Mouse (Mus musculus) hindbrain, embryonic 13.5 days (tissue): Measurements from ENCODE around the gene Dapl1. TPM values are rescaled to one million over a fixed set of nuclear protein-coding genes. Genes with fewer than 3 reads are reported as not detected.

Experiments
- ATAC-seq: fragments of 200-750 bp; cut with Nextera tagmentation; 2 replicates; pipeline ENCODE4 v1.8.0; 2017; ENCODE audit warnings: moderate TSS enrichment; ENCODE audit not compliant: low FRiP score
- H3K27ac ChIP-seq: fragments of 300-500 bp; sonication (generic); 2 replicates; pipeline ENCODE4 v1.5.1; 2015; ENCODE audit warnings: inconsistent platforms, mild to moderate bottlenecking, moderate library complexity
- H3K27me3 ChIP-seq: fragments of 300-500 bp; sonication (generic); 2 replicates; pipeline ENCODE4 v1.6.1; 2015; ENCODE audit warnings: mild to moderate bottlenecking, inconsistent platforms
- H3K36me3 ChIP-seq: fragments of 300-500 bp; sonication (generic); 2 replicates; pipeline ENCODE4 v1.6.1; 2015; ENCODE audit warnings: mild to moderate bottlenecking, inconsistent platforms
- H3K4me1 ChIP-seq: fragments of 300-500 bp; sonication (generic); replicated peaks from 2 replicates; pipeline ENCODE4 v1.6.1; 2015; ENCODE audit warnings: inconsistent platforms
- H3K4me2 ChIP-seq: fragments of 300-500 bp; sonication (generic); 2 replicates; pipeline ENCODE4 v1.6.1; 2015; ENCODE audit warnings: inconsistent platforms, mild to moderate bottlenecking, moderate library complexity
- H3K4me3 ChIP-seq: fragments of 300-500 bp; sonication (generic); 2 replicates; pipeline ENCODE4 v1.5.1; 2015; ENCODE audit warnings: mild to moderate bottlenecking, inconsistent platforms
- H3K9ac ChIP-seq: fragments of 300-500 bp; sonication (generic); 2 replicates; pipeline ENCODE4 v1.6.1; 2015; ENCODE audit warnings: mild to moderate bottlenecking, inconsistent platforms
- H3K9me3 ChIP-seq: fragments of 300-500 bp; sonication (generic); 2 replicates; pipeline ENCODE4 v1.6.1; 2016; ENCODE audit warnings: inconsistent platforms
- WGBS: fragments of 180-500 bp; shearing (Covaris S2); methylation state at CpG from one replicate; pipeline ENCODE4 v1.1.7; 2015; 5-methylcytosine and 5-hydroxymethylcytosine counted together
- polyA plus RNA-seq: library from polyadenylated mRNA; unstranded; fragments of >200 nt; fragmentation: Nextera tagmentation; extraction: Ambion mirVana; gene quantifications from 2 replicates; pipeline ENCODE4 v1.2.1, GENCODE M21; 2015

Gene Dapl1
- polyA plus RNA-seq = 1.6 TPM in 1 of 2 replicates, not detected in the other

DNA sequence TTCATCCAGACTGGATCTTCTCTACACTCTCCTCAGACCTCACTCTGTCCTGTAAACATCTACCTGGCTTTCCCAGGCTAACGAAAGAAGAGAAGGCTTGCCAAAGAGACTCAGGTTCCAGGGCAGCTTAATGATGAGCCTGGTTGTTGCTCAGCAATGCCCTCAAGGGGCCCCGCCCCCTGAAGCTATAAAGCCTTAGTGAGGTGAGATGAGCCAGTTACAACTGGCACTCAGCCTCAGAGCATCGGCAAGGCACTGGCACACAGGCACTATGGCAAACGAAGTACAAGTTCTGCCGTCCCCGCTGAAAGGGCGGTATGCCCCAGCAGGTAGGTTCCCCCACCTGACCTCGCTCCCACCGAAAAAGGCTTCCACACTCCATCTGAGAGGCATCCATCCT is at the start of gene Dapl1:
Dapl1 (plus strand) TSS at position 216 of the 400 bp plus-strand sequence.
- 67% methylated on average over 9 of the region's 9 CpGs for WGBS
- no peak within 1 kb of the TSS for H3K9ac ChIP-seq
- peak; percentile 32; the same call in 1 of the 2 replicates for ATAC-seq
- H3K4me2 ChIP-seq = no peak within 1 kb of the TSS
- 0 out of 2 replicates have a peak, but pooled peaks cover 3% of the 10 kb centered on the region for H3K27me3 ChIP-seq
- no peak within 1 kb of the TSS for H3K27ac ChIP-seq
- peaks cover 18% of the 10 kb centered on the region for H3K4me1 ChIP-seq
- no peaks in the 10 kb centered on the region for H3K9me3 ChIP-seq
- no peaks in the 10 kb centered on the region for H3K36me3 ChIP-seq
- no peak within 1 kb of the TSS for H3K4me3 ChIP-seq

DNA sequence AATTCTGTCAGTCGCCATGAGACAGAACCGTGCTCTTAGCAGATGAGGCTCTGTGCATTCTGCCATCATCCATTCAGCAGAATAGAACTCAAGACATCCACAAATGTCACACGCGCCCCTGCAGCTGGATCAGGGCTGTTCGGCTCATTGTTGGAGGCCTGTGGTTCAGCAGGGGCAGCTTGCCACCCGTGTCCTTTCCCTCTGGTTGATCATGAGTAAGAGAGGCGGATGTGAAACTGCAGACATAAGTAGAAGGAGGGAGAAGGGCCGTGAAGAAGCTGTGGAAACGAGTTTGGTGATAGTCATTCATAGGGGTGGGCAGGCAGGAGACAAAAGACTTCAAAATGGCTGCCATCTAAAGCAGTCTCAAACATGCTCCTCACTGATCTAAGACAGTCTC is 49.6 kb upstream of the Dapl1 start:
- WGBS = 93% methylated on average over 9 of the region's 9 CpGs
- Histone ChIP-seq H3K4me3 (no peak overlapping the region), H3K4me1 (peaks cover 6% of the 10 kb centered on the region; the same call in 1 of the 2 replicates), H3K9ac (no peak overlapping the region), H3K4me2 (no peak overlapping the region), H3K27me3 (no peaks in the 10 kb centered on the region), H3K9me3 (no peaks in the 10 kb centered on the region), H3K27ac (no peak overlapping the region), H3K36me3 (no peaks in the 10 kb centered on the region)
- ATAC-seq = no peak

DNA sequence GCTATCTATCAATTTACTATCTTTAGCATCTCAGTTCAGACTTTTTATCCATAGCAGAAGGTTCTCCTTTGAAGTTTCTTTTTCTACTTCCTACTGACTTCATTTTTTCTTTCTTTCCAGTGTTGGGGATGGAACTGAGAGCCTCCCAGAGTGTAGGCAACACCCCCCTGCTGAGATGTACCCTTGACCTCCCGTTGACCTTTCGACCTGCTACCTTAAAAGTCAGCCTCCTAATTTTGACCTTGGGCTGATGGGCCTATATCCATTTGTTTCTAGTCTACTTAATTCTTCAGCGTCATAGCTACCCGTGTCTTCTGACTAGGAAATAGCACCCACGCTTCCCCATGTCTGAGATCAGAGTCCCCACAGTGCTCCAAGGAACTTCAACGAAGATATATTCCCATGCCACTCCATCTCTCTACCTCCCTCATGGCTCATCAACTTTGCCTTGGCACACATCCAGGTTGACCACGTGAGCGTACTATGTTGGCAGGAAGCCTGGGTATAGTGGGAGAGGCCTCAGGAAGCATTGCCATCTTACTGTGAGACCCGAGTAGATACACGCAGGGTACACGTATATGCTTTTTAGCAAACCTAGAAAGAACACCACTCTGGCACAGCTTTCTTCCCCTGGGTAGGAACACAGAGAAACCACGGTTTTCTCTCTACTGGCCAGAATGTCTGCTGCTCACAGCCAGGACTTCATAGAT is 46.6 kb upstream of the Dapl1 start:
- H3K4me1 ChIP-seq = peaks cover 6% of the 10 kb centered on the region; the same call in 1 of the 2 replicates
- H3K4me2 ChIP-seq = peak overlapping the region; percentile 32
- H3K4me3 ChIP-seq = no peak overlapping the region
- 58% methylated on average over 12 of the region's 12 CpGs for WGBS
- H3K9ac ChIP-seq = no peak overlapping the region
- no peaks in the 10 kb centered on the region for H3K27me3 ChIP-seq
- peak overlapping the region; percentile 14; the same call in 1 of the 2 replicates for H3K27ac ChIP-seq
- no peaks in the 10 kb centered on the region for H3K36me3 ChIP-seq
- ATAC-seq = peak; percentile 77
- H3K9me3 ChIP-seq = no peaks in the 10 kb centered on the region

DNA sequence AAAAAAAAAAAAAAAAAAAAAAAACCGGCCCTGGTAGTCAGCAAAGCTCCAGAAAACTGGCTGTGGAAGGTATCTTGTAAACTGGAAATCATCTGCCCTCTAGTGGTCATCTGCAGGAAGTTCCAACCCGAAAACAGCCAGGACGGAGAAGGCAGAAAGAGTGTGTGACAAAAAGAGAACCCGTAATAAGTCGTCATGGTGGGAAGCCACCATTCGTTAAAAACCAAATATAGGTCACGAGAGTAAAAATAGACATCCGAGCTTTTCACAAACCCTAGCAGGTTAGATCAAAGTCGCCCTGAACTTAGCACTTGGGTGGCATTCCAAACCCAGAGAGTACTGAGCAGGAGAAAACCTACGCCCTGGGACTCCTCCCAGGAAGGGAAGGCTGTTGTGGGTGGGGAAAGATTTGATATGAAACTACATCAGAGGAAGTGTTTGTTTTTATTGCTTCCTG is 45.9 kb upstream of the Dapl1 start:
- H3K9me3 ChIP-seq = no peaks in the 10 kb centered on the region
- no peak overlapping the region for H3K27ac ChIP-seq
- peaks cover 6% of the 10 kb centered on the region; the same call in 1 of the 2 replicates for H3K4me1 ChIP-seq
- ATAC-seq = no peak; the same call in none of the 2 replicates
- peak overlapping the region; percentile 32; the same call in 1 of the 2 replicates for H3K4me2 ChIP-seq
- H3K4me3 ChIP-seq = no peak overlapping the region
- H3K36me3 ChIP-seq = no peaks in the 10 kb centered on the region
- 22% methylated on average over 10 of the region's 10 CpGs for WGBS
- H3K27me3 ChIP-seq = no peaks in the 10 kb centered on the region
- H3K9ac ChIP-seq = no peak overlapping the region

DNA sequence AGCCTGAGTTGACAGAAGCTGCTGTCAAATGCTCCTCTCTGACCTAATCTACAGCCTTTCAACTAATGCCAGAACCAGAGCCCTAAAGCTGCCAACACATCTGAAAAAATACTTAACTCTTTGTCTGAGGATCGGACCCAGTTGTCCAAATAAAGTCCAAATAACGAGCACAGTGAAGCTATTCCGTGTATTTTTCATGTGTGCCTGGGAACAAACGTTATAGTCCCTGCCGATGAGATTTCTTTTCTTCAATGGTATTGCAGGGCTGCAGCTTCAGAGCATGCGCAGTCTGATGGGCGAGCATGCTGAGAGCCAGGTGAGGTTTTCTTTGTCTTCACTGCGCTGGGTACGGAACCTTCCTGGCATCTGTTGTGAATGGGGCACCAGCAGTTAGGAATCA is 44.6 kb upstream of the Dapl1 start:
- H3K27ac ChIP-seq = no peak overlapping the region
- WGBS = 81% methylated on average over 9 of the region's 9 CpGs
- H3K4me1 ChIP-seq = peaks cover 6% of the 10 kb centered on the region; the same call in 1 of the 2 replicates
- no peak for ATAC-seq
- H3K9me3 ChIP-seq = no peaks in the 10 kb centered on the region
- no peak overlapping the region for H3K4me3 ChIP-seq
- H3K9ac ChIP-seq = no peak overlapping the region
- no peak overlapping the region for H3K4me2 ChIP-seq
- H3K27me3 ChIP-seq = no peaks in the 10 kb centered on the region
- H3K36me3 ChIP-seq = no peaks in the 10 kb centered on the region

DNA sequence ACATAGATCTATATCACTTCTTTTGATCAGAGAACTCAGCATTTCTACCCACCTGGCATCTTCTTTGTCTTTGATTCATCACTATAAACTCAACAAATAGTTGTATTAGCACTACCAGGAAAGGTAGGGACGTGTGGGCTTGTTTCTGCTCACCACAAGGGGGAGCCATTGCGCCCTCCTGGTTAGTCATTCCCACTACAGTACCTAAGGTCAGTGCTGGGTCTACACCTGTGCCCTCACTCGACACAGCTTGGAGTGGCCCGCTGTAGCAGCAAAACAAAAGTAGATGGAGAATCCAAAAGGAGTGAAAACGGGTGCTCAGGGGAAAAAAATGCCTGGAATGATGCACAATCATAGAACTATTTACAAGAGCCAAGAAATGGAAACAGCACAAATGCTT is 44.0 kb upstream of the Dapl1 start:
- H3K36me3 ChIP-seq = no peaks in the 10 kb centered on the region
- no peak overlapping the region for H3K27ac ChIP-seq
- no peak overlapping the region for H3K9ac ChIP-seq
- WGBS = 34% methylated on average over 5 of the region's 5 CpGs
- H3K4me2 ChIP-seq = no peak overlapping the region
- no peaks in the 10 kb centered on the region for H3K9me3 ChIP-seq
- H3K4me1 ChIP-seq = peaks cover 6% of the 10 kb centered on the region; the same call in 1 of the 2 replicates
- ATAC-seq = no peak
- H3K27me3 ChIP-seq = no peaks in the 10 kb centered on the region
- H3K4me3 ChIP-seq = no peak overlapping the region

DNA sequence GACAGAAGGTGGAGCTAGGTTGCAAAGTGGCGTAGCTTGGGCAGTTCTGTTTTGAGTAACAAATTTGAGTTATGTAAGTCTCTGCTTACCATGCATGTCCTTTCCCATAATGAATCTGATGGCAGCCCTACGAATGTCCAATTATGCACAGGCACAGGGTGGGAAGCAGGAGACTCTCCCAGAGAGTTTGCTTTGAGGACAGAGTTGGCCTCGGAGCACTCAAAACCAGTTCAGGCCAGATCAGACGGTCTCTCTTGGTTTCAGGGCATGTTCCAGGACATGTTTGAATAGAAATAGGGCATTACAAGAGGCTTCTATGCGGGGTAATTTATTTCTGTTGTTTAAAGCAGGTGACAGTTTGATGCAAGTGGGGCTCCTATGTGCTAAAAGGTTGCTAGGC is 42.8 kb upstream of the Dapl1 start:
- WGBS = 87% methylated on average over 5 of the region's 5 CpGs
- Histone ChIP-seq H3K4me3 (no peak overlapping the region), H3K9me3 (no peaks in the 10 kb centered on the region), H3K36me3 (no peaks in the 10 kb centered on the region), H3K27ac (no peak overlapping the region), H3K27me3 (no peaks in the 10 kb centered on the region), H3K4me2 (no peak overlapping the region), H3K4me1 (peaks cover 6% of the 10 kb centered on the region; the same call in 1 of the 2 replicates), H3K9ac (no peak overlapping the region)
- no peak for ATAC-seq

DNA sequence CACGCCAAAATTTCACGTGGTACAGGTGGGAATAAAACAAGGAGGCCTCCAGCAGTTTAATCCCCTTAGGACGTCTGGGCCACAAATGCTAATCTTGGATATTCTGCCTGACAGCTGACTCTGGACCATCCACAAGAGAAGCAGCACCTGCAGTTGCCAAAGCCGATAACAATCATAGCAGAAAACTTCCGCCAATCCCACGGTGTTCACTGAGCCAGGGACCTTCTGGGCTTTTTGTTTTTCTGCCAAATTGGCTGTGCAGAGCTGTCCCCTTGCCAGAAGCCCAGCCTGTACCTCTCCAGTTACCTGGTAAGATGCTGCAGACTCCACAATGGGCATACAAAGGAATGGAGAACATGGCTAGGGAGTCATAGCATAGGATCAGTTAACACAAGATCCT is 37.8 kb upstream of the Dapl1 start:
- no peak overlapping the region for H3K4me2 ChIP-seq
- H3K9ac ChIP-seq = no peak overlapping the region
- WGBS = 70% methylated on average over 6 of the region's 6 CpGs
- no peak overlapping the region for H3K27ac ChIP-seq
- no peaks in the 10 kb centered on the region for H3K9me3 ChIP-seq
- no peaks in the 10 kb centered on the region for H3K4me1 ChIP-seq
- H3K4me3 ChIP-seq = no peak overlapping the region
- no peaks in the 10 kb centered on the region for H3K27me3 ChIP-seq
- H3K36me3 ChIP-seq = no peaks in the 10 kb centered on the region
- ATAC-seq = no peak

DNA sequence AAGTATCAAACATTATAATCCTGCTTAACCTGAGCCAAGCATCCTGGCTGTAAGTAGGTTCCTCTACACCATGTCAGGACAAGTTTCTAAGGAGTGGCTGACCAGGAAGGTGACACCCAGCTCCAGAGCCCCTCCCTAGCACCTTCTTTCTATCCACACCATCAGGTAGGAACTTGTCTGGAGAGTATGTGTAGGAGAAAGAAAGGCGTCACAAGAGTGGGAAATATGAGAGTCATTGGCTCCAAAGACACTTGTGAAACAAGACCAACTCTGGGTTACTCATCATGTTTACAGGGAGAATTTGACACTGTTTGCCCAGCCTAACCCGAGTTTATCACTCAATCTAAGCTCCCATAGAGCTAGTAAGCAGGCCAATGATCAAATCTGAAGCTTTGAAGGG is 36.7 kb upstream of the Dapl1 start:
- H3K9me3 ChIP-seq = no peaks in the 10 kb centered on the region
- 76% methylated on average over 2 of the region's 2 CpGs for WGBS
- no peak overlapping the region for H3K27ac ChIP-seq
- no peak overlapping the region for H3K4me3 ChIP-seq
- no peak overlapping the region for H3K4me2 ChIP-seq
- ATAC-seq = no peak
- H3K27me3 ChIP-seq = no peaks in the 10 kb centered on the region
- H3K36me3 ChIP-seq = no peaks in the 10 kb centered on the region
- H3K4me1 ChIP-seq = no peaks in the 10 kb centered on the region
- no peak overlapping the region for H3K9ac ChIP-seq

DNA sequence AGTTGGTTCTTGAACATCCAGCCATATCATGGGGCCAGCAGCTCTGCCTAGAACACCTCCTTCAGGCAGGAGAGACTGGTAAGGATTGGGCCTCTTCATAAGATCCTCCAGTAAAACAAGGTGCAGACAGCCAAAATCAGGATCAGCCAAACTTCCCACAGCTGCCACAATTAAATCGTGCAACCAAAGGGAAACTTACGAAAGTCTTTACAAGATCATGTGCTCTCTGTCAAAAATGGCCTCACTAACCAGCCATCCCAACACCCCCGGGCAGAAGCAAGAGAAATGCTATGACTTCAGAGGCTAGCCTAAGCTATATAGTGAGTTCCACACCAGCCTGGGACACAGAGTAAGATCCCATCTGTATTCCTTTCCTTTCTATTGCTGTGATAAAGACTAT is 35.9 kb upstream of the Dapl1 start:
- H3K27me3 ChIP-seq = no peaks in the 10 kb centered on the region
- H3K9me3 ChIP-seq = no peaks in the 10 kb centered on the region
- 98% methylated on average over 3 of the region's 3 CpGs for WGBS
- no peaks in the 10 kb centered on the region for H3K36me3 ChIP-seq
- H3K27ac ChIP-seq = no peak overlapping the region
- no peaks in the 10 kb centered on the region for H3K4me1 ChIP-seq
- H3K4me3 ChIP-seq = no peak overlapping the region
- H3K4me2 ChIP-seq = no peak overlapping the region
- ATAC-seq = no peak
- no peak overlapping the region for H3K9ac ChIP-seq

DNA sequence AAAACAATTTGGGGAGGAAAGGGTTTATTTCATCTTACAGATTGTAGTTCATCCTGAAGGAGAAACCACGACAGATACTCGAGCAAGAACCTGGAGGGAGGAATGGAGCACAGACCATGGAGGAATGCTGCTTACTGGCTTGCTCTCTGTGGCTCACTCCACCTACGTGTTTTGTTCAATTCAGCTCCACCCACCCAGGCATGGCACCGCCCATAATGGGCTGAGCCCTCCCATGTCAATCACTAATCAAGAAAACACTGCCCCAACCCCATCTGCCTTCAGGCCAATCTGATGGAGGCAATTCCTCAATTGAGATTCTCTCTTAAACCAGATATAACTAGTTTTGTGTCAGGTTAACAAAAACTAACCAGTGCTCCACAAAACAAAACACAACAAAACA is 35.5 kb upstream of the Dapl1 start:
- H3K27me3 ChIP-seq = no peaks in the 10 kb centered on the region
- no peak overlapping the region for H3K27ac ChIP-seq
- no peak overlapping the region for H3K4me2 ChIP-seq
- 75% methylated on average over 4 of the region's 4 CpGs for WGBS
- H3K4me3 ChIP-seq = no peak overlapping the region
- ATAC-seq = no peak
- no peaks in the 10 kb centered on the region for H3K36me3 ChIP-seq
- no peaks in the 10 kb centered on the region for H3K9me3 ChIP-seq
- H3K4me1 ChIP-seq = no peaks in the 10 kb centered on the region
- H3K9ac ChIP-seq = no peak overlapping the region

DNA sequence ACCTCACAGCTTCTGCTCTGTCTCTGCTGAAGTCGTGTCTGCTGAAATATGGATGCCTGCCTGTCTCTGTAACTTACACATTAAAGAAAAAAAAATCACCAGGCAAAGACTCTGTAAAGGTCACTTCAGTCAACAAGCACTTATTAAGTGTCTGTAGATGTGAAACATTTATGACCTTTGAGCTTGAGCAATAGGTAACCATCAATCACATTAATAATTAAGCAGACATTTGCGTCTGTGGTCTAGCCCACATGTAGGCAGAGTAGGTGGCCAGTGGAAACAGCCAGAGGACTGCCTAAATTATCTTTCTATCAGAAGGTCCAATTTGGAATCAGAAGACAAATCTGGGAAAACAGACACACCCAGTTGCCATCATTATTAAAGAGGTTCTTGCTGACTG is 32.8 kb upstream of the Dapl1 start:
- Histone ChIP-seq H3K27me3 (no peaks in the 10 kb centered on the region), H3K9me3 (no peaks in the 10 kb centered on the region), H3K9ac (no peak overlapping the region), H3K4me2 (no peak overlapping the region), H3K27ac (no peak overlapping the region), H3K36me3 (no peaks in the 10 kb centered on the region), H3K4me1 (no peaks in the 10 kb centered on the region), H3K4me3 (no peak overlapping the region)
- ATAC-seq = no peak
- 69% methylated on average over 2 of the region's 2 CpGs for WGBS

DNA sequence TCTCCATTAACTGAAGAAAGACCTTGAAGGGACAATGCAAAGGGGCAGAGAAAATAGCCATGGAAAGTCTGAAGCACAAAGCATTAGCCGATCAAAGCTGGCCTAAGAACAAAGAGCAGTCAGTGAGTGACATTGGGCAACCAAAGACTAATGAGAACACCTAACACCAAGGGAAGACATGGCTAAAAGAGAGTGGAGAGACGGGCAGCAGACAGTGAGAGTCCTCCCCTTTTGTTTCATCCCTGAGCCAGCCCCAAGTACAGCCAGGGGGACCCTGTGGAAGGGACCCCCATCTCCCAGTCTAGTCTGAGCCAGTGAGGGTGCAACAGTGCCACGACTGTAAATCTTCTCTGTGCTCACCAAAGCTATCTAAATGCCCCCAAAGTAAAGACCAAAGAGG is 32.4 kb upstream of the Dapl1 start:
- ATAC-seq = no peak
- H3K27me3 ChIP-seq = no peaks in the 10 kb centered on the region
- 48% methylated on average over 3 of the region's 3 CpGs for WGBS
- no peak overlapping the region for H3K27ac ChIP-seq
- no peak overlapping the region for H3K4me3 ChIP-seq
- no peak overlapping the region for H3K4me2 ChIP-seq
- no peaks in the 10 kb centered on the region for H3K4me1 ChIP-seq
- H3K9ac ChIP-seq = no peak overlapping the region
- H3K36me3 ChIP-seq = no peaks in the 10 kb centered on the region
- H3K9me3 ChIP-seq = no peaks in the 10 kb centered on the region
